Mouse (Mus musculus): Measurements from ENCODE around the gene Parn. TPM values are rescaled to one million over a fixed set of nuclear protein-coding genes. Genes with fewer than 3 reads are reported as not detected.
A peak's percentile ranks its signal among the peaks of the same experiment; 100 is the strongest.

The Parn gene
- total and polyA plus RNA-seq, 3 experiments = 48.7 to 88.6 (median 62.6) TPM

- no peaks in the 10 kb centered on the region for H3K79me2 ChIP-seq (replicated peaks; ENCODE audit: control insufficient read depth, extremely low read depth, insufficient read depth, poor library complexity, severe bottlenecking)
- H3K4me2 ChIP-seq (ENCODE audit: insufficient read depth, low read depth, poor library complexity, severe bottlenecking) = no peak overlapping the region
- in situ Hi-C loops (cut with MboI; ENCODE audit: low pct_ligation_motif_present, low pct_unique_long_range_greater_than_20kb, low sequenced_read_pairs) (no loop called here), dilution Hi-C loops (cut with MboI; ENCODE audit: extremely low pct_ligation_motif_present, extremely low pct_unique_long_range_greater_than_20kb, low sequenced_read_pairs) (no loop called here)
- no peaks in the 10 kb centered on the region for H3K27me3 ChIP-seq (replicated peaks)
- H3K4me3 ChIP-seq (replicated peaks in 1 of 3; ENCODE audit: low read depth in 2 of 3, low read length in 2 of 3, poor library complexity in 1 of 3) = no peak overlapping the region
- peaks cover 55 to 80% of the 10 kb centered on the region in 2 experiments for H3K36me3 ChIP-seq (replicated peaks in 1 of 2; ENCODE audit: control insufficient read depth in 1 of 2, insufficient read depth in 1 of 2, low read length in 1 of 2)
- peaks cover 12 to 37% of the 10 kb centered on the region in 2 experiments for H3K4me1 ChIP-seq (ENCODE audit: control insufficient read depth in 1 of 2, insufficient read depth in 2 of 2)
- no peak for TF ChIP-seq MXI1 (IDR thresholded peaks at IDR 0.05; ENCODE audit: low read depth, low read length)
- H3K9me3 ChIP-seq (replicated peaks; ENCODE audit: low read length) = no peaks in the 10 kb centered on the region
- H3K9ac ChIP-seq (ENCODE audit: insufficient read depth, low read depth) = no peak overlapping the region
- DNase-seq (ENCODE audit: extremely low read depth) = no peak
- no peak overlapping the region for H3K27ac ChIP-seq (ENCODE audit: insufficient read depth, low read depth)
Observed at GRCm38 (mm10) chr16:13660736-13661135, 7.2 kb downstream of the Parn start.

GRCm38 (mm10) chr16:13658886-13659285 is 9.1 kb downstream of the Parn start:
- Histone ChIP-seq H3K27ac (ENCODE audit: insufficient read depth, low read depth) (no peak overlapping the region), H3K27me3 (replicated peaks) (no peaks in the 10 kb centered on the region), H3K4me3 (replicated peaks in 1 of 3; ENCODE audit: low read depth in 2 of 3, low read length in 2 of 3, poor library complexity in 1 of 3) (no peak overlapping the region), H3K9ac (ENCODE audit: insufficient read depth, low read depth) (no peak overlapping the region), H3K4me2 (ENCODE audit: insufficient read depth, low read depth, poor library complexity, severe bottlenecking) (no peak overlapping the region), H3K9me3 (replicated peaks; ENCODE audit: low read length) (no peaks in the 10 kb centered on the region), H3K36me3 (replicated peaks in 1 of 2; ENCODE audit: control insufficient read depth in 1 of 2, insufficient read depth in 1 of 2, low read length in 1 of 2) (peaks cover 54 to 81% of the 10 kb centered on the region in 2 experiments), H3K4me1 (ENCODE audit: control insufficient read depth in 1 of 2, insufficient read depth in 2 of 2) (peaks cover 12 to 22% of the 10 kb centered on the region in 2 experiments), H3K79me2 (replicated peaks; ENCODE audit: control insufficient read depth, extremely low read depth, insufficient read depth, poor library complexity, severe bottlenecking) (no peaks in the 10 kb centered on the region)
- dilution Hi-C loops (cut with MboI; ENCODE audit: extremely low pct_ligation_motif_present, extremely low pct_unique_long_range_greater_than_20kb, low sequenced_read_pairs) (no loop called here), in situ Hi-C loops (cut with MboI; ENCODE audit: low pct_ligation_motif_present, low pct_unique_long_range_greater_than_20kb, low sequenced_read_pairs) (no loop called here)
- TF ChIP-seq EP300 (IDR thresholded peaks at IDR 0.05; ENCODE audit: low read length) (peak; percentile 81), JUND (conservative IDR thresholded peaks at IDR 0.05; ENCODE audit: low read depth, low read length) (peak; percentile 63; the same call in 1 of the 2 replicates), JUN (IDR thresholded peaks at IDR 0.05; ENCODE audit: insufficient read depth, low read depth, low read length) (peak; percentile 41; the same call in 1 of the 2 replicates), IRF4 (IDR thresholded peaks at IDR 0.05; ENCODE audit: low read depth, low read length) (peak; percentile 93), ZC3H11A (IDR thresholded peaks at IDR 0.05; ENCODE audit: low read depth, low read length) (no peak)
- DNase-seq (ENCODE audit: extremely low read depth) = peak; percentile 76

GRCm38 (mm10) chr16:13645930-13646329 is 22.0 kb downstream of the Parn start:
- in situ Hi-C loops (cut with MboI; ENCODE audit: low pct_ligation_motif_present, low pct_unique_long_range_greater_than_20kb, low sequenced_read_pairs) (no loop called here), dilution Hi-C loops (cut with MboI; ENCODE audit: extremely low pct_ligation_motif_present, extremely low pct_unique_long_range_greater_than_20kb, low sequenced_read_pairs) (no loop called here)
- Histone ChIP-seq H3K9me3 (replicated peaks; ENCODE audit: low read length) (no peaks in the 10 kb centered on the region), H3K4me2 (ENCODE audit: insufficient read depth, low read depth, poor library complexity, severe bottlenecking) (no peak overlapping the region), H3K9ac (ENCODE audit: insufficient read depth, low read depth) (no peak overlapping the region), H3K4me3 (replicated peaks in 1 of 3; ENCODE audit: low read depth in 2 of 3, low read length in 2 of 3, poor library complexity in 1 of 3) (no peak overlapping the region), H3K36me3 (replicated peaks in 1 of 2; ENCODE audit: control insufficient read depth in 1 of 2, insufficient read depth in 1 of 2, low read length in 1 of 2) (peaks cover 52 to 80% of the 10 kb centered on the region in 2 experiments), H3K27ac (ENCODE audit: insufficient read depth, low read depth) (no peak overlapping the region), H3K27me3 (replicated peaks) (no peaks in the 10 kb centered on the region), H3K4me1 (ENCODE audit: control insufficient read depth in 1 of 2, insufficient read depth in 2 of 2) (peaks cover 0 to 10% of the 10 kb centered on the region in 2 experiments; a peak in 2 of 4 replicates), H3K79me2 (replicated peaks; ENCODE audit: control insufficient read depth, extremely low read depth, insufficient read depth, poor library complexity, severe bottlenecking) (no peaks in the 10 kb centered on the region)
- no peak for DNase-seq (ENCODE audit: extremely low read depth)
- TF ChIP-seq CHD2 (IDR thresholded peaks at IDR 0.05; ENCODE audit: low read length) = no peak
- no peak for TF ChIP-seq MAFK (IDR thresholded peaks at IDR 0.05; ENCODE audit: insufficient replicate concordance, low read length)
- TF ChIP-seq KAT2A (IDR thresholded peaks at IDR 0.05; ENCODE audit: insufficient replicate concordance, low read length) = no peak
